Mouse (Mus musculus) cerebellum, adult 11-12 months (tissue): ENCODE data around the gene Hpse.

Experiments used
- DNase-seq: peaks from one replicate; pipeline ENCODE4 v3.0.0; 2022

Gene Hpse

DNA sequence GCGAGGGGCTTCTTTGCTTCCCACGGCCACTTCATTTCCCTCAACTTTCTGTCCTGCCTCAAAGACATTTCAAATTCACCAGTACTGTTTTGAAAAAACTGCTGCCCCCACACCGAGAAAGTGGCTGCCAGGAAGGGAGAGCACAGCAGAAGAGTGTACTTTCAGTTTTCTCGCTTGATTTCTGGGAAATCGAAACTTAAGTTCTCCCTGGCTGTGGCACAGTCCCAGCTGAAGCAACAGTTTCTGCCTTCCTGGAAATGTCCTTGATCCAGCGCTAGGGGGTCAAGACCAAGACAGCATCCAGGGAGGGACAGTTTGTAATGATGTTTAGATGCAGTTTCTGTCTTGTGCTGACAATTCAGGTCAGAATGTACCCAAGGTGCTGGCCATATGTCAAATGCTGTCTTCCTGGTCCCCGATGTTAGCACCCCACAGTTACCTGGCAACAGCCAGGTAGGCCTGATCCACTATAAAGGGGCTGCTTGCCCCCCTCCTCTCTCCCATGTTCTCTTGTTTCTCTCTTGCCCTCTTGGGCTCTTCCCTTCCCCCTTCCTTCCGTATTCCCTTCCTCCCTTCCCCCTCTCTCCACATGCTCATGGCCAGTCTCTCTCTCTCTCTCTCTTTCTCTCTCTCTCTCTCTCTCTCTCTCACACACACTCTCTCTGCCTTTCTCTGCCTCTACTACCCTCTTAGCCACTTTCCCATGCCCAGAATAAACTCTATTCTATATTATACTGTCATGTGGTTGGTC lies 82.5 kb downstream of the Hpse start:
- DNase-seq: no peak

GRCm38 (mm10) chr5:100635908-100636307 lies 83.6 kb downstream of the Hpse start:
- DNase-seq: no peak

DNA sequence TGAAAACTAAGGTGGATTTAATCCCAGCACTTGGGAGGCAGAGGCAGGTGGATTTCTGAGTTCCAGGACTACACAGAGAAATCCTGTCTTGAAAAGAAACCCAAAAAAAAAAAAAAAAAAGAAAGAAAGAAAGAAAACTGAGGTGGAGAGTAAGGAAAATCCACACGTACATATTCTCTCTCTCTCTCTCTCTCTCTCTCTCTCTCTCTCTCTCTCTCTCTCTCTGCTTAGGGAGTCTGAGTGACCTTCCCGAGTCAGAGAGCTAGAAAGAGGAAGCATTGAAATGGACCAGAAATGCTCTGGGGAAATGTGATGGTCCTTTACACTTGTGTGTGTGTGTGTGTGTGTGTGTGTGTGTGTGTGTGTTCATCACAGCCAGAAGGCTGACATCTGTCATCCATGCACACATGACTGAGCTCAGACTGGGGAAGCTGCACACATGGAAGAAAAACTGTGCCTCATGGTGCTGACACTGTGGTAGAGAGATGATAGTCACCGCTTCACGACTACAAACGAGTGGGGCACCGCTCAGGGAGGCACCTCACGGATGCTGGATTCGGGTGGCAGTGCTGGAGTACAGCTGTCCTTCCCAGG lies 84.5 kb downstream of the Hpse start:
- DNase-seq: no peak

- DNase-seq: no peak
Measured at GRCm38 (mm10) chr5:100632540-100633129, 86.9 kb downstream of the Hpse start.
